ENCODE assay signal across 13 mouse cellular contexts in the genomic region with DNA sequence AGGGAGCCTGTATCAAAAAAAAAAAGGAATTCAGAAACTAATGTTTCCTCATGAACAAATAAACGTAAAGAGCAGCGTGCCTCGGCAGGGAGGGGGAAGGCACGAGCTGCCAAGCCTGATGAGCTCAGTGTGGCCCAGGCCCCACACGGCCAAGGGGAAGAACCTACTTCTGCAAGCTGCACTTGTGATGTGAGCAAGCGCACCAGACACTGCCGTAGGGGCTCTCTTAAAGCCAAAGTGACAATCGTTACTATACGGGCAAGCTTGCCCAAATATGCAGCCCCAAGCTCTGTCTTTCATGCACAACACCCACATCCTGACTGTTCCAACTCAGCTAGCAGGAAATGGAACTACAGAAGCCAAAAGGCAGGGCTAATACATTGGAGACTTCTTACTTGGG. TPM values are rescaled to one million over a fixed set of nuclear protein-coding genes. Genes with fewer than 3 reads are reported as not detected.
DNase-seq lines count a peak whose midpoint lies in the region; ATAC-seq and TF ChIP-seq lines count a peak whose summit lies in the region.
"Had no signal": no experiment of that assay in that cellular context is flagged by ENCODE, and none has a peak within 500 bp of the region (broad histone marks: within the 10 kb centered on the region; RNA-seq: fewer than 3 reads in every experiment).

No protein-coding gene starts in this region.

- H3K9me3 ChIP-seq in heart, postnatal 0 days (replicated peaks; ENCODE audit: control insufficient read depth, low read length): no peaks in the 10 kb centered on the region
- H3K9me3 ChIP-seq in midbrain, embryonic 14.5 days (ENCODE audit: control insufficient read depth, low read length): no peaks in the 10 kb centered on the region
- H3K9me3 ChIP-seq: hindbrain, embryonic 10.5 days; neural tube, embryonic 12.5 days; stomach, embryonic 15.5 days had no signal

- 41% methylated on average over 9 of the region's 9 CpGs for WGBS in heart, postnatal 0 days
- WGBS in midbrain, embryonic 14.5 days: 86% methylated on average over 9 of the region's 9 CpGs

- H3K4me2 ChIP-seq in heart, postnatal 0 days (ENCODE audit: low read depth, low read length): no peak overlapping the region
- no peak overlapping the region for H3K4me2 ChIP-seq in midbrain, embryonic 14.5 days (ENCODE audit: low read length)
- H3K4me2 ChIP-seq: neural tube, embryonic 12.5 days; stomach, embryonic 15.5 days had no signal

- TF ChIP-seq EP300 in heart, postnatal 0 days (IDR thresholded peaks at IDR 0.05; ENCODE audit: low read depth): no peak

- no peak overlapping the region for H3K4me3 ChIP-seq in heart, postnatal 0 days (ENCODE audit: low read depth, low read length)
- no peak overlapping the region for H3K4me3 ChIP-seq in midbrain, embryonic 14.5 days (replicated peaks; ENCODE audit: low read depth, low read length)
- H3K4me3 ChIP-seq: erythroblast, embryonic 14.5 days; hindbrain, embryonic 10.5 days; neural tube, embryonic 12.5 days; stomach, embryonic 15.5 days had no signal

- peaks cover 7% of the 10 kb centered on the region; the same call in 1 of the 2 replicates for H3K36me3 ChIP-seq in heart, postnatal 0 days (replicated peaks; ENCODE audit: control insufficient read depth, insufficient read depth, low read length)
- peaks cover 4% of the 10 kb centered on the region for H3K36me3 ChIP-seq in midbrain, embryonic 14.5 days (ENCODE audit: control insufficient read depth, insufficient read depth, low read length)
- H3K36me3 ChIP-seq: stomach, embryonic 15.5 days had no signal

- peak overlapping the region; percentile 1; the same call in 1 of the 2 replicates for H3K27ac ChIP-seq in heart, postnatal 0 days (ENCODE audit: low read depth)
- no peak overlapping the region for H3K27ac ChIP-seq in midbrain, embryonic 14.5 days (replicated peaks; ENCODE audit: low read depth, low read length)
- H3K27ac ChIP-seq: hindbrain, embryonic 10.5 days; neural tube, embryonic 12.5 days; stomach, embryonic 15.5 days had no signal

- H3K9ac ChIP-seq in heart, postnatal 0 days (replicated peaks; ENCODE audit: low read depth, low read length): no peak overlapping the region
- H3K9ac ChIP-seq in midbrain, embryonic 14.5 days (replicated peaks; ENCODE audit: low read length): no peak overlapping the region
- H3K9ac ChIP-seq: neural tube, embryonic 12.5 days; stomach, embryonic 15.5 days had no signal

- DNase-seq in spleen, adult 18-20 months: peak; percentile 43 to 46
- no peak for DNase-seq in spleen, adult 12 weeks (ENCODE audit: low spot score)
- no peak for DNase-seq in heart, postnatal 0 days (ENCODE audit: low spot score)
- peak; percentile 89 for DNase-seq in naive thymus-derived CD4-positive, alpha-beta T cell, adult 2 months (ENCODE audit: low read depth)
- no peak for DNase-seq in left cerebral cortex, postnatal 4 days
- DNase-seq in midbrain, embryonic 14.5 days: no peak
- DNase-seq in cerebellum, adult 11 months: no peak
- DNase-seq: cerebellum, adult 18-20 months had no signal

- intact Hi-C loops in left cerebral cortex, postnatal 4 days (cut with DNase I): no loop called here

- H3K4me1 ChIP-seq in heart, postnatal 0 days (ENCODE audit: control insufficient read depth, insufficient read depth): peaks cover 9% of the 10 kb centered on the region
- no peaks in the 10 kb centered on the region for H3K4me1 ChIP-seq in midbrain, embryonic 14.5 days (ENCODE audit: control insufficient read depth, insufficient read depth, low read length)
- H3K4me1 ChIP-seq: hindbrain, embryonic 10.5 days; neural tube, embryonic 12.5 days; stomach, embryonic 15.5 days had no signal

- ATAC-seq in heart, postnatal 0 days (ENCODE audit: insufficient read depth, low read depth): peak; percentile 36; the same call in 1 of the 2 replicates
- no peak for ATAC-seq in midbrain, embryonic 14.5 days (ENCODE audit: low FRiP score, low TSS enrichment)
- ATAC-seq: Patski had no signal

- TF ChIP-seq CTCF in heart, postnatal 0 days (IDR thresholded peaks at IDR 0.05; ENCODE audit: low read depth): no peak

- no peaks in the 10 kb centered on the region for H3K27me3 ChIP-seq in heart, postnatal 0 days (ENCODE audit: control insufficient read depth, insufficient read depth, low read length)
- H3K27me3 ChIP-seq in midbrain, embryonic 14.5 days (ENCODE audit: control insufficient read depth, insufficient read depth, low read length): no peaks in the 10 kb centered on the region
- H3K27me3 ChIP-seq: neural tube, embryonic 12.5 days; Patski; stomach, embryonic 15.5 days had no signal

RNA-seq across cellular contexts. Expression of a gene that starts 23.5 kb away (rescaled TPM):
- total RNA-seq in heart, postnatal 0 days (2014; rRNA removed; ENCODE audit: low replicate concordance): 3.2 and 13.6 TPM in 2 replicates
- polyA plus RNA-seq in heart, postnatal 0 days (2015; fragmentation: Nextera tagmentation; extraction: Ambion mirVana): 2.8 and 3.0 TPM in 2 replicates
- 10 to 100 TPM in 1 of 2 experiments, 1 to 10 TPM in 1; 9.3 to 10.4 TPM for total RNA-seq in left cerebral cortex, postnatal 4 days (2021)
- 5.6 and 11.2 TPM in 2 replicates for polyA plus RNA-seq in midbrain, embryonic 14.5 days (2014; fragmentation: Nextera tagmentation; extraction: Ambion mirVana)

RNA-seq across cellular contexts. Expression of a gene that starts 23.6 kb away (rescaled TPM):
- 32.8 and 52.5 TPM in 2 replicates for total RNA-seq in heart, postnatal 0 days (2014; rRNA removed; ENCODE audit: low replicate concordance)
- 77.1 and 80.2 TPM in 2 replicates for polyA plus RNA-seq in heart, postnatal 0 days (2015; fragmentation: Nextera tagmentation; extraction: Ambion mirVana)
- 10 to 100 TPM; 17.9 to 18.2 TPM for total RNA-seq in left cerebral cortex, postnatal 4 days (2021)
- polyA plus RNA-seq in midbrain, embryonic 14.5 days (2014; fragmentation: Nextera tagmentation; extraction: Ambion mirVana): 32.9 and 47.8 TPM in 2 replicates

Comparison
In these comparisons a context has a peak if more than half of its experiments do, and no peak if none do; other contexts are left out.
1. DNase-seq: peak in spleen, adult 18-20 months (2 of 2) and naive thymus-derived CD4-positive, alpha-beta T cell, adult 2 months (single experiment); none in spleen, adult 12 weeks (single experiment), heart, postnatal 0 days (single experiment), left cerebral cortex, postnatal 4 days (single experiment), midbrain, embryonic 14.5 days (single experiment) and cerebellum, adult 11 months (single experiment).